Mouse (Mus musculus): ENCODE results near the gene Tshz2. TPM values are rescaled to one million over a fixed set of nuclear protein-coding genes. Genes with fewer than 3 reads are reported as not detected.

Tshz2 gene
- polyA plus RNA-seq, 1 experiment = 4.5 TPM

DNA sequence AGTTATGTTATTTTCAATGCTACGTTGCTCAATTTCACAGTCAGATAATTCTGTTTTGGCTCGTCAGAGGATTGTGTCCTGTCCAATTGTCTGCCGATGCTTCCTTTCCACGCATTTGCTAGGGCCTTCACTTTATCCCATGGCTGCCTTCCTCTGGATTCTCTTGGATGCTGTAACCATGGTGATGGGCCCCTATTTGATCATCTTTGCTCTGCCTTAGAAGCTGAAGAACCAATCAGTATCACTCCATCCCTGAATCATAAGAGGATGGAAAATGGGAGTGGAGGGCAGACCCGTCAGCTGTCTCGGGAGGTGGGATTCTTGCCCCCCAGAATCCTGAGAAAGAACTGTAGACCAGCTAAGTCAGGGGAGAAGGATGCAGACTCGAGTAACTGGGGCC is 270.1 kb downstream of the Tshz2 start:
- Histone ChIP-seq H3K4me3 (ENCODE audit: control insufficient read depth, low read depth, low read length) (no peak overlapping the region), H3K36me3 (ENCODE audit: control insufficient read depth, insufficient read depth, low read length) (no peaks in the 10 kb centered on the region), H3K4me1 (ENCODE audit: control insufficient read depth, insufficient read depth, low read length) (no peaks in the 10 kb centered on the region), H3K27me3 (ENCODE audit: control insufficient read depth, insufficient read depth, low read length) (no peaks in the 10 kb centered on the region), H3K27ac (ENCODE audit: control insufficient read depth, insufficient read depth, low read depth, low read length) (no peak overlapping the region)
- TF ChIP-seq POLR2A (IDR thresholded peaks at IDR 0.05; ENCODE audit: control insufficient read depth, low read depth, low read length) (no peak), CTCF (IDR thresholded peaks at IDR 0.05; ENCODE audit: control insufficient read depth, insufficient read depth, insufficient replicate concordance, low read depth, low read length) (no peak)

DNA sequence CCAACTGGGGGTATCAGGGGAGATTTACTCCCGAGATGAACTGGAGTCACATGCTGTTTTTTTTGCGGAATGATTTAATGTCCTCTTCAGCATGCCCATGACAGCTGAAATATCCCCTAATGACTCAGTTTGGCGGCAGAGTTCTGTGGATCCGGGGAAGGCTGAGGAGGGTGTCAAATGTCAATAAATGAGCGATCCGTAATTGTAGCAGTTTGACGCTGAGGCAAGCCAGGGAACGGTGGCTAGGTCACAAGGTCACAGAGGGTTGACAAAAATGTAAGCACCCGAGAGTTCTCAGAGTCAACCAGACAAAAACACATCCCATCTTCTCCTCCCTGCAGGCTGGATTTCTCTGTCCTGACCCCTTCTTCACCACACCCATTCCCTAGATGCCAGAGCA is 273.6 kb downstream of the Tshz2 start:
- Histone ChIP-seq H3K4me1 (ENCODE audit: control insufficient read depth, insufficient read depth, low read length) (no peaks in the 10 kb centered on the region), H3K4me3 (ENCODE audit: control insufficient read depth, low read depth, low read length) (no peak overlapping the region), H3K36me3 (ENCODE audit: control insufficient read depth, insufficient read depth, low read length) (no peaks in the 10 kb centered on the region), H3K27me3 (ENCODE audit: control insufficient read depth, insufficient read depth, low read length) (no peaks in the 10 kb centered on the region), H3K27ac (ENCODE audit: control insufficient read depth, insufficient read depth, low read depth, low read length) (no peak overlapping the region)
- no peak for TF ChIP-seq CTCF (IDR thresholded peaks at IDR 0.05; ENCODE audit: control insufficient read depth, insufficient read depth, insufficient replicate concordance, low read depth, low read length)

DNA sequence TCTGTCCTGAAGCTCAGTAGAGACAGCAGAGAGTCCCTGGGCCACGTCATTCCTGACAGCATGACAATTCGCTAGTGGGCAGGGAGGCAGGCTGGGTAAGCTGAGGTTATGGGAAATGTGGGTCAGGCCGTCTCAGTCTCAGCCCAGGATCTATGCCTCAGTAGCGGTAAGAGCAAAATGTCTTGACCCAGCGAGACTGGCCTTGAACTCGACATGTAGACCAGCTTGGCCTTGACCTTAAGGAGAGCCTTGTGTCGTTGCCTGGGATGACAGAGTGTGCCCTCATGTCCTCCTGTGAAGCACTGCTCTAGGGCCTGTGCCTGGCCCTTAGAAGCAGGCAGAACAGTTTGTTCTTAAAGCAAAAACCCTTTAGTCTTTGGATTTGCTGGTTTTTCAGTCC is 275.2 kb downstream of the Tshz2 start:
- Histone ChIP-seq H3K27me3 (ENCODE audit: control insufficient read depth, insufficient read depth, low read length) (no peaks in the 10 kb centered on the region), H3K36me3 (ENCODE audit: control insufficient read depth, insufficient read depth, low read length) (no peaks in the 10 kb centered on the region), H3K27ac (ENCODE audit: control insufficient read depth, insufficient read depth, low read depth, low read length) (peak overlapping the region; percentile 1; the same call in 1 of the 2 replicates), H3K4me3 (ENCODE audit: control insufficient read depth, low read depth, low read length) (no peak overlapping the region), H3K4me1 (ENCODE audit: control insufficient read depth, insufficient read depth, low read length) (peaks cover 10% of the 10 kb centered on the region)
- TF ChIP-seq CTCF (IDR thresholded peaks at IDR 0.05; ENCODE audit: control insufficient read depth, insufficient read depth, insufficient replicate concordance, low read depth, low read length) (no peak), POLR2A (IDR thresholded peaks at IDR 0.05; ENCODE audit: control insufficient read depth, low read depth, low read length) (no peak)

DNA sequence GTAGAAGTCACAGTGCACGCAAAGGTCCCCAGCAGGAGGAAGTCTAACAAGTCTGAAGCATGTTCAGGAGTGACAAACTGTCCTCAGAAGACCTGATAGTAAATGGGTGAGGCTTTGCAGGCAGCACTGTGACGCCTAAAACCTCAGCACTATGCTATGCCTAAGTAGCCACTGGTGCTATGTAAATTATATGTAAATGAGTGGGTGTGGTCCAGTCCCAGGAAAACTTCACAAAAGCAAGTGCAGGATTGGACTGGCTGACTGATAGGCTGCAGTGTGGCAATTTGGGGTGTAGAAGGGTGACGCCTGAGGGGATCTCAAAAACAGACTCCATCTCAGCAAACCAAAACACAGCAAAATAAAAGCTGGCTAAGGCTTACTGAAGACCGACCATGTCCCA is 277.8 kb downstream of the Tshz2 start:
- no peaks in the 10 kb centered on the region for H3K27me3 ChIP-seq (ENCODE audit: control insufficient read depth, insufficient read depth, low read length)
- H3K27ac ChIP-seq (ENCODE audit: control insufficient read depth, insufficient read depth, low read depth, low read length) = no peak overlapping the region
- H3K4me1 ChIP-seq (ENCODE audit: control insufficient read depth, insufficient read depth, low read length) = peaks cover 16% of the 10 kb centered on the region
- TF ChIP-seq POLR2A (IDR thresholded peaks at IDR 0.05; ENCODE audit: control insufficient read depth, low read depth, low read length) (no peak), CTCF (IDR thresholded peaks at IDR 0.05; ENCODE audit: control insufficient read depth, insufficient read depth, insufficient replicate concordance, low read depth, low read length) (no peak)
- H3K4me3 ChIP-seq (ENCODE audit: control insufficient read depth, low read depth, low read length) = no peak overlapping the region
- no peaks in the 10 kb centered on the region for H3K36me3 ChIP-seq (ENCODE audit: control insufficient read depth, insufficient read depth, low read length)

DNA sequence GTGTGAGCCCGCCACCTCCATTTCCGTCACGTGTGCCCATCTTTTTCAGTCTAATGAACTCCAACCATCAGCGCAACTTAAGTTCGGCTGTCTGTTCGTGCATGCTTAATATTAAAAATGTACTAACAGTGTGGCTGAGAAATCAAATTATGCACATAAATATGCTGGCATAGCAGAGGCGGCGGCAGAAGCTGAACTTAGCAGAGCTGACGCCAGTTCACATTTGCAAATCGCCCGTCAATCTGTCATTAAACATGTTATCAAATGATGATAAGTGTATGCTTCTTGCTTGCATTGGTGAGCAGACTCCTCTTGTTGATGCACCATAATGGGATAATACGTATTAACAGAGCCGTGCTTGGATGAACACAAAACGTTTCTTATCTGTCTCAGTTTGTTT is 280.0 kb downstream of the Tshz2 start:
- Histone ChIP-seq H3K36me3 (ENCODE audit: control insufficient read depth, insufficient read depth, low read length) (no peaks in the 10 kb centered on the region), H3K27ac (ENCODE audit: control insufficient read depth, insufficient read depth, low read depth, low read length) (no peak overlapping the region), H3K4me1 (ENCODE audit: control insufficient read depth, insufficient read depth, low read length) (peaks cover 22% of the 10 kb centered on the region), H3K27me3 (ENCODE audit: control insufficient read depth, insufficient read depth, low read length) (no peaks in the 10 kb centered on the region), H3K4me3 (ENCODE audit: control insufficient read depth, low read depth, low read length) (peak overlapping the region; percentile 74)
- TF ChIP-seq POLR2A (IDR thresholded peaks at IDR 0.05; ENCODE audit: control insufficient read depth, low read depth, low read length) (no peak), CTCF (IDR thresholded peaks at IDR 0.05; ENCODE audit: control insufficient read depth, insufficient read depth, insufficient replicate concordance, low read depth, low read length) (no peak)

DNA sequence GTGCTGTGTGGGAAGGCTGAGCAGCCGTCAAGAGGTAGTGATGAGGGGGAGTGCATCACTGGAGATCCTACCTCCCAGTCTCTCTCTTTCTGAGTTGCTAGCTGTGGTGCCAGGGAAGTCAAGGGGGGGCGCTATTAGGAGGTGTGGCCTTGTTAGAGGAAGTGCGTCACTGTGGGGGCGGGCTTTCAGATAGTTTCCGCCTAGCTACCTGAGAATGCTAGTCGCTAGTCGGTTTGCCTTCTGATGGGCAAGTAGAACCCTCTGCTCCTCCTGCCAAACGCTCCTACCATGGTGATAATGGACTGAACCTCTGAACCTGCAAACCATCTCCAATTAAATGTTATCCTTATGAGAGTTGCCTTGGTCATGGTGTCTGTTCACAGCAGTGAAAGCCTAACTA is 282.1 kb downstream of the Tshz2 start:
- H3K4me3 ChIP-seq (ENCODE audit: control insufficient read depth, low read depth, low read length) = peak overlapping the region; percentile 80
- no peak; the same call in 1 of the 2 replicates for TF ChIP-seq CTCF (IDR thresholded peaks at IDR 0.05; ENCODE audit: control insufficient read depth, insufficient read depth, insufficient replicate concordance, low read depth, low read length)
- TF ChIP-seq POLR2A (IDR thresholded peaks at IDR 0.05; ENCODE audit: control insufficient read depth, low read depth, low read length) = peak; percentile 92
- no peaks in the 10 kb centered on the region for H3K27me3 ChIP-seq (ENCODE audit: control insufficient read depth, insufficient read depth, low read length)
- no peaks in the 10 kb centered on the region for H3K36me3 ChIP-seq (ENCODE audit: control insufficient read depth, insufficient read depth, low read length)
- H3K27ac ChIP-seq (ENCODE audit: control insufficient read depth, insufficient read depth, low read depth, low read length) = peak overlapping the region; percentile 90
- peaks cover 23% of the 10 kb centered on the region for H3K4me1 ChIP-seq (ENCODE audit: control insufficient read depth, insufficient read depth, low read length)

DNA sequence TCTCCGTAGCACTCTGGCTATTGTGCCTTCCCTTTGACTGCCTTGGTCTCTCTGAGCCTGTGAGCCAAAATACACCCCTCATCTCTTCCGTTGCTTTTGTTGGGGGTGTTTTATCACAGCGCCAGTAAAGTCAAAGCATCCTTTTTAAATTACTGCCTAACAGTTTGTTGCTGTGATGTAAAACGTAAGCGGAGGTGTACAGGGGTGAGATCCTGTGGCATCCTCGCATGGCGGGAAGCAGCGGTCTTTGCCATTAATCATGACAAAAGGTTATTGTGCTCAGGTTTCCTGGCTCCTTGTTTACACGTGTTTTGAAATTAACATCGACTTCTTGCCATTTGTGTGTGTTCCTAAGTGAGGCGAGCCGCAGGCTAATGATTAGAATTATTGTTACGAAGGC is 282.5 kb downstream of the Tshz2 start:
- H3K36me3 ChIP-seq (ENCODE audit: control insufficient read depth, insufficient read depth, low read length) = no peaks in the 10 kb centered on the region
- peak overlapping the region; percentile 80 for H3K4me3 ChIP-seq (ENCODE audit: control insufficient read depth, low read depth, low read length)
- peak overlapping the region; percentile 90 for H3K27ac ChIP-seq (ENCODE audit: control insufficient read depth, insufficient read depth, low read depth, low read length)
- peaks cover 23% of the 10 kb centered on the region for H3K4me1 ChIP-seq (ENCODE audit: control insufficient read depth, insufficient read depth, low read length)
- TF ChIP-seq CTCF (IDR thresholded peaks at IDR 0.05; ENCODE audit: control insufficient read depth, insufficient read depth, insufficient replicate concordance, low read depth, low read length) (no peak), POLR2A (IDR thresholded peaks at IDR 0.05; ENCODE audit: control insufficient read depth, low read depth, low read length) (no peak)
- no peaks in the 10 kb centered on the region for H3K27me3 ChIP-seq (ENCODE audit: control insufficient read depth, insufficient read depth, low read length)

DNA sequence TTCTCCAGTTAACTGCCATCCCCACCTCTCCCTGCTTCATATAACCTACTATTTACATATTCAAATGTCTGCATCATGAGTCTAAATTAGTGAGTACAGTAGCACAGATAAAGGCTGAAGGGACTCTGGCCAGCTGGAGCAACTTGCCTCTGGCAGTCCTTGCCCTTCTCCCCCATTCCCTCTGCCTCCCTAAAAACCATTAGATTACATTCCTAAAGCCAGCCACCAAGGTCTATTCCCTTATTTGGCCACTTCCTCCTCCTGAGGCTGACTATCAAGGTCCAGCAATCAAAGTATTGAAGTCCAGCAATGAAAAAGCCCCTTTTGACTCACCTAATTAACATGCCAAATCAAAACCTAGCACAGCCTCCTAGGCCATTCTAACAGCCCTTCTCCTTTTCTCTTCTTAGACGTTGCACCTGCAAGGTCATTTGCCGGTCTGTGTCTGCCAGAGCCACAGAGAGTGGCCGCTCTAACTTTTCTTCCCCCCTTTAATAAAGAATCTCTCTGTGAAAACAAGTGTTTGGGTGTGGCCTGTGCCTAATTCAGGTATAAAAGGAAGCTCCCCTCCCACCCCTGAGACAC is 286.4 kb downstream of the Tshz2 start:
- Histone ChIP-seq H3K27ac (ENCODE audit: control insufficient read depth, insufficient read depth, low read depth, low read length) (peak overlapping the region; percentile 50), H3K36me3 (ENCODE audit: control insufficient read depth, insufficient read depth, low read length) (no peaks in the 10 kb centered on the region), H3K4me1 (ENCODE audit: control insufficient read depth, insufficient read depth, low read length) (peaks cover 12% of the 10 kb centered on the region), H3K27me3 (ENCODE audit: control insufficient read depth, insufficient read depth, low read length) (no peaks in the 10 kb centered on the region), H3K4me3 (ENCODE audit: control insufficient read depth, low read depth, low read length) (no peak overlapping the region)
- TF ChIP-seq POLR2A (IDR thresholded peaks at IDR 0.05; ENCODE audit: control insufficient read depth, low read depth, low read length) = no peak
- no peak for TF ChIP-seq CTCF (IDR thresholded peaks at IDR 0.05; ENCODE audit: control insufficient read depth, insufficient read depth, insufficient replicate concordance, low read depth, low read length)
